Mouse (Mus musculus) T-helper 1 cell (primary cell): ENCODE data around the gene Txndc11.

Experiments
- in situ Hi-C: fragments of 300-600 bp; cut with MboI, MseI; formaldehyde crosslinking; loops from one replicate; pipeline ENCODE4 v1.15.1; 2025; ENCODE audit warnings: high pct_unique_total_duplicates

Gene Txndc11

GRCm38 (mm10) chr16:11109198-11109740, 25.2 kb downstream of the Txndc11 start:
- in situ Hi-C loops, result loop anchor here (5.0 kb wide), 1 partner anchor 212 kb away; no protein-coding TSS in a partner anchor

GRCm38 (mm10) chr16:11104905-11105304, 29.5 kb downstream of the Txndc11 start:
- in situ Hi-C loops, result loop anchor here (5.0 kb wide), 1 partner anchor 208 kb away; no protein-coding TSS in a partner anchor

- in situ Hi-C loops, result no loop called here
These were observed 37.1 kb downstream of the Txndc11 start for GRCm38 (mm10) chr16:11097301-11097700.

GRCm38 (mm10) chr16:11093717-11094386, 40.6 kb downstream of the Txndc11 start:
- in situ Hi-C loops, result no loop called here

- in situ Hi-C loops, result no loop called here
These were observed 41.9 kb downstream of the Txndc11 start for GRCm38 (mm10) chr16:11092523-11092922.

GRCm38 (mm10) chr16:11092061-11092460, 42.4 kb downstream of the Txndc11 start:
- in situ Hi-C loops, result no loop called here

GRCm38 (mm10) chr16:11090836-11091570, 43.4 kb downstream of the Txndc11 start:
- in situ Hi-C loops, result no loop called here

GRCm38 (mm10) chr16:11086856-11087588, 47.4 kb downstream of the Txndc11 start:
- in situ Hi-C loops, result no loop called here

- in situ Hi-C loops, result no loop called here
These were observed 48.2 kb downstream of the Txndc11 start for GRCm38 (mm10) chr16:11086299-11086698.

- in situ Hi-C loops, result no loop called here
These were observed 50.3 kb downstream of the Txndc11 start for GRCm38 (mm10) chr16:11084181-11084580.

GRCm38 (mm10) chr16:11078216-11078869, 56.1 kb downstream of the Txndc11 start:
- in situ Hi-C loops, result no loop called here

GRCm38 (mm10) chr16:11077601-11078201, 56.7 kb downstream of the Txndc11 start:
- in situ Hi-C loops, result no loop called here

- in situ Hi-C loops, result no loop called here
These were observed 61.4 kb downstream of the Txndc11 start for GRCm38 (mm10) chr16:11073060-11073459.

GRCm38 (mm10) chr16:11072454-11072853, 62.0 kb downstream of the Txndc11 start:
- in situ Hi-C loops, result no loop called here

GRCm38 (mm10) chr16:11071887-11072286, 62.6 kb downstream of the Txndc11 start:
- in situ Hi-C loops, result no loop called here

GRCm38 (mm10) chr16:11071176-11071575, 63.3 kb downstream of the Txndc11 start:
- in situ Hi-C loops, result no loop called here

- in situ Hi-C loops, result no loop called here
These were observed 64.6 kb downstream of the Txndc11 start for GRCm38 (mm10) chr16:11069710-11070420.

GRCm38 (mm10) chr16:11069271-11069670, 65.2 kb downstream of the Txndc11 start:
- in situ Hi-C loops, result no loop called here

GRCm38 (mm10) chr16:11068666-11069065, 65.8 kb downstream of the Txndc11 start:
- in situ Hi-C loops, result no loop called here

- in situ Hi-C loops, result no loop called here
These were observed 67.6 kb downstream of the Txndc11 start for GRCm38 (mm10) chr16:11066833-11067191.
